Mouse (Mus musculus) lung, embryonic 14.5 days (tissue): ENCODE results near the gene Cyp3a57. TPM values are rescaled to one million over a fixed set of nuclear protein-coding genes. Genes with fewer than 3 reads are reported as not detected.
"Not testable (repeated sequence)": the region's sequence is repeated elsewhere in the genome, so short reads cannot be mapped to it uniquely, and the experiment has no call there.

Experiments
- ATAC-seq: fragments of 200-750 bp; cut with Nextera tagmentation; 2 replicates; pipeline ENCODE4 v1.8.0; 2017; ENCODE audit warnings: mild to moderate bottlenecking, moderate TSS enrichment, moderate library complexity; ENCODE audit not compliant: insufficient read depth
- DNase-seq: peaks from one replicate; pipeline ENCODE4 v3.0.0-alpha.2; 2015
- H3K27ac ChIP-seq: fragments of 300-500 bp; sonication (generic); 2 replicates; pipeline ENCODE4 v1.5.1; 2014; ENCODE audit warnings: low read depth, mild to moderate bottlenecking, moderate library complexity
- H3K27me3 ChIP-seq: fragments of 300-500 bp; sonication (generic); 2 replicates; pipeline ENCODE4 v1.6.1; 2014; ENCODE audit warnings: low read length, control low read depth; ENCODE audit not compliant: insufficient read depth
- H3K36me3 ChIP-seq: fragments of 300-500 bp; sonication (generic); 2 replicates; pipeline ENCODE4 v1.6.1; 2014; ENCODE audit warnings: control low read depth; ENCODE audit not compliant: insufficient read depth
- H3K4me1 ChIP-seq: fragments of 300-500 bp; sonication (generic); 2 replicates; pipeline ENCODE4 v1.6.1; 2014; ENCODE audit warnings: antibody characterized with exemption, control low read depth; ENCODE audit not compliant: insufficient read depth
- H3K4me2 ChIP-seq: fragments of 300-500 bp; sonication (generic); 2 replicates; pipeline ENCODE4 v1.6.1; 2014; ENCODE audit warnings: mild to moderate bottlenecking
- H3K4me3 ChIP-seq: fragments of 300-500 bp; sonication (generic); 2 replicates; pipeline ENCODE4 v1.5.1; 2014; ENCODE audit warnings: low read depth, low read length
- H3K9ac ChIP-seq: fragments of 300-500 bp; sonication (generic); 2 replicates; pipeline ENCODE4 v1.6.1; 2014
- H3K9me3 ChIP-seq: fragments of 300-500 bp; sonication (generic); 2 replicates; pipeline ENCODE4 v1.6.1; 2016; ENCODE audit warnings: low read depth, low read length, control low read depth
- CTCF ChIP-seq: IDR thresholded peaks from 2 replicates; pipeline ENCODE4 v1.5.1; 2016; ENCODE audit warnings: antibody characterized with exemption, low read depth
- WGBS: fragments of 180-500 bp; shearing (Covaris S2); extraction: QIAGEN DNeasy Blood & Tissue Kit; methylation state at CpG from one replicate; pipeline ENCODE4 v1.1.7; 2014; 5-methylcytosine and 5-hydroxymethylcytosine counted together
- polyA plus RNA-seq: library from polyadenylated mRNA; unstranded; fragments of >200 nt; fragmentation: Nextera tagmentation; extraction: Ambion mirVana; gene quantifications from 2 replicates; pipeline ENCODE4 v1.2.1, GENCODE M21; 2014

Gene Cyp3a57
- not detected in 2 replicates for polyA plus RNA-seq

GRCm38 (mm10) chr5:145344941-145345340 lies at the start of gene Cyp3a57:
TSS of gene Cyp3a57 (plus strand) at chr5:145345279.
- TF ChIP-seq CTCF, result no peak
- no peak for ATAC-seq
- WGBS, result 75% methylated on average over 1 of the region's 1 CpGs

GRCm38 (mm10) chr5:145300469-145300868 lies 44.6 kb upstream of the Cyp3a57 start:
- no peaks in the 10 kb centered on the region for H3K9me3 ChIP-seq
- ATAC-seq (no peak), DNase-seq (no peak)
- H3K9ac ChIP-seq, result no peak overlapping the region
- H3K4me3 ChIP-seq, result no peak overlapping the region
- no peaks in the 10 kb centered on the region for H3K36me3 ChIP-seq
- TF ChIP-seq CTCF, result no peak
- no peak overlapping the region for H3K4me2 ChIP-seq
- H3K27ac ChIP-seq, result no peak overlapping the region
- no peaks in the 10 kb centered on the region for H3K4me1 ChIP-seq
- no peaks in the 10 kb centered on the region for H3K27me3 ChIP-seq

More at GRCm38 (mm10) chr5:145344941-145345340, at the start of gene Cyp3a57:
- no peaks in the 10 kb centered on the region for H3K9me3 ChIP-seq
- no peaks in the 10 kb centered on the region for H3K4me1 ChIP-seq
- H3K36me3 ChIP-seq, result no peaks in the 10 kb centered on the region
- no peaks in the 10 kb centered on the region for H3K27me3 ChIP-seq
- DNase-seq, result no peak
- H3K9ac ChIP-seq, result no peak within 1 kb of the TSS
- H3K27ac ChIP-seq, result no peak within 1 kb of the TSS
- no peak within 1 kb of the TSS for H3K4me3 ChIP-seq
- H3K4me2 ChIP-seq, result no peak within 1 kb of the TSS

- not testable (repeated sequence) for DNase-seq, H3K9ac ChIP-seq, H3K4me2 ChIP-seq, H3K27me3 ChIP-seq, H3K4me1 ChIP-seq, H3K27ac ChIP-seq, H3K9me3 ChIP-seq, H3K4me3 ChIP-seq, H3K36me3 ChIP-seq, ATAC-seq
- 61% methylated on average over 4 of the region's 4 CpGs for WGBS
Measured at GRCm38 (mm10) chr5:145301796-145302195, 43.3 kb upstream of the Cyp3a57 start.

GRCm38 (mm10) chr5:145302424-145302823 lies 42.7 kb upstream of the Cyp3a57 start:
- ATAC-seq (no peak), DNase-seq (no peak)
- Histone ChIP-seq H3K9me3 (no peaks in the 10 kb centered on the region), H3K4me3 (no peak overlapping the region), H3K27me3 (no peaks in the 10 kb centered on the region), H3K27ac (no peak overlapping the region), H3K36me3 (no peaks in the 10 kb centered on the region), H3K9ac (no peak overlapping the region), H3K4me1 (no peaks in the 10 kb centered on the region), H3K4me2 (no peak overlapping the region)
- WGBS, result 70% methylated on average over 1 of the region's 1 CpGs
- TF ChIP-seq CTCF, result no peak

GRCm38 (mm10) chr5:145306953-145307352 lies 38.1 kb upstream of the Cyp3a57 start:
- not testable (repeated sequence) for H3K27ac ChIP-seq, H3K9ac ChIP-seq, H3K4me1 ChIP-seq, H3K4me2 ChIP-seq, H3K9me3 ChIP-seq, H3K27me3 ChIP-seq, H3K36me3 ChIP-seq, H3K4me3 ChIP-seq, DNase-seq, ATAC-seq
- 95% methylated on average over 4 of the region's 4 CpGs for WGBS

- H3K9ac ChIP-seq, H3K27ac ChIP-seq, ATAC-seq, H3K36me3 ChIP-seq, H3K27me3 ChIP-seq, H3K4me3 ChIP-seq, H3K4me1 ChIP-seq, DNase-seq, H3K4me2 ChIP-seq, H3K9me3 ChIP-seq: not testable (repeated sequence)
- 86% methylated on average over 3 of the region's 3 CpGs for WGBS
Measured at GRCm38 (mm10) chr5:145307811-145308210, 37.3 kb upstream of the Cyp3a57 start.

GRCm38 (mm10) chr5:145313845-145314244 lies 31.2 kb upstream of the Cyp3a57 start:
- H3K4me2 ChIP-seq, result no peak overlapping the region
- no peaks in the 10 kb centered on the region for H3K4me1 ChIP-seq
- no peak for TF ChIP-seq CTCF
- no peak overlapping the region for H3K4me3 ChIP-seq
- no peak for ATAC-seq
- H3K9me3 ChIP-seq, result no peaks in the 10 kb centered on the region
- H3K9ac ChIP-seq, result no peak overlapping the region
- no peak for DNase-seq
- no peaks in the 10 kb centered on the region for H3K27me3 ChIP-seq
- H3K27ac ChIP-seq, result no peak overlapping the region
- H3K36me3 ChIP-seq, result no peaks in the 10 kb centered on the region

GRCm38 (mm10) chr5:145317141-145317540 lies 27.9 kb upstream of the Cyp3a57 start:
- no peaks in the 10 kb centered on the region for H3K27me3 ChIP-seq
- H3K9ac ChIP-seq, result no peak overlapping the region
- 77% methylated on average over 1 of the region's 1 CpGs for WGBS
- H3K27ac ChIP-seq, result no peak overlapping the region
- ATAC-seq (no peak), DNase-seq (no peak)
- no peak overlapping the region for H3K4me3 ChIP-seq
- TF ChIP-seq CTCF, result no peak
- no peak overlapping the region for H3K4me2 ChIP-seq
- no peaks in the 10 kb centered on the region for H3K4me1 ChIP-seq
- H3K9me3 ChIP-seq, result no peaks in the 10 kb centered on the region
- no peaks in the 10 kb centered on the region for H3K36me3 ChIP-seq

GRCm38 (mm10) chr5:145338756-145339155 lies 6.3 kb upstream of the Cyp3a57 start:
- not testable (repeated sequence) for H3K4me3 ChIP-seq, ATAC-seq, H3K9ac ChIP-seq

More at GRCm38 (mm10) chr5:145338756-145339155, 6.3 kb upstream of the Cyp3a57 start:
- H3K27me3 ChIP-seq, DNase-seq, H3K27ac ChIP-seq, H3K36me3 ChIP-seq, H3K9me3 ChIP-seq, H3K4me2 ChIP-seq, H3K4me1 ChIP-seq: not testable (repeated sequence)
